Mouse (Mus musculus): ENCODE measurements around the gene Socs4. TPM values are rescaled to one million over a fixed set of nuclear protein-coding genes. Genes with fewer than 3 reads are reported as not detected.
"Not testable (repeated sequence)": the region's sequence is repeated elsewhere in the genome, so short reads cannot be mapped to it uniquely, and the experiment has no call there.

Gene Socs4
- total RNA-seq, 2 experiments from 2014 or later: 11.1 to 11.8 TPM

DNA sequence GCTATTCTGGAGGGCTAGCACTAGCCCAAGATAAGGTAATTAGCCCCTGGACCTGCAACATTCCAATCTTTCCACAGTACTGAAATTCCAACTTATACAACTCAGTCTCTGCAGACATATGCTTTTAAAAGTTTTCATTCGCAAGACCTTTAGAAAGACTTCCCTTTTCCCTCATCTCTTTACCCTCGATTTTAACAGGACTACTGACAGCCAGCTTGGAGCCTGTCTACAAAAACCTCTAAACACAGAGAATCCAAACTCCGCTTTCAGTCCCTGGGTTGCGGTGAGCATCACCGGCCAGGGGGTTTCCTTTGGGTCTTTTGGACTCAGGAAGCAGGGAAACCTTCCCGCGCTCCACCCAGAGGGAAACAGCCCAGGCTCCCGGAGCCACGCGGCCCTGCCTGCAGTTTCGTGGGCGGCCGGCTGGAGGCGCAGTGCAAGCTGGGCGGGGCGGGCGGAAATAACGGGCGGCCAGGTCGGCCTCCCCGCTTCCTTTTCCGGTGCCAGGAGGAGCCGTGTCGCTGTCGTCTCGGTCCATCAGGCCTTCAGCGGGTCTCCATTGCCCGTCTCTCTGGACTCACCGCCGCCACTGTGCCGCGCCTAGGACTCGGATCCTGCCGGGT is 21.2 kb downstream of the Socs4 start, which contains the start of gene Mapk1ip1l:
Gene Mapk1ip1l, plus strand, starts transcription at position 482 of the 623 bp plus-strand sequence.
- H3K4me3 ChIP-seq: peak within 1 kb of the TSS; percentile 98
- peak; percentile 88 to 95 for DNase-seq (ENCODE audit: low spot score in 2 of 2)
- H3K27ac ChIP-seq: peak within 1 kb of the TSS; percentile 99
- peak; percentile 100 for TF ChIP-seq CTCF (conservative IDR thresholded peaks at IDR 0.05)

GRCm38 (mm10) chr14:47298408-47298792 is 21.7 kb downstream of the Socs4 start:
- Histone ChIP-seq H3K4me3 (peak overlapping the region; percentile 98), H3K27ac (peak overlapping the region; percentile 99)
- no peak for TF ChIP-seq CTCF (conservative IDR thresholded peaks at IDR 0.05)
- DNase-seq (ENCODE audit: low spot score in 2 of 2): no peak

- H3K27ac ChIP-seq: peak overlapping the region; percentile 99
- peak overlapping the region; percentile 98 for H3K4me3 ChIP-seq
- TF ChIP-seq CTCF (conservative IDR thresholded peaks at IDR 0.05): no peak
- DNase-seq (ENCODE audit: low spot score in 2 of 2): no peak
Measured at GRCm38 (mm10) chr14:47298819-47299261, 22.1 kb downstream of the Socs4 start.

DNA sequence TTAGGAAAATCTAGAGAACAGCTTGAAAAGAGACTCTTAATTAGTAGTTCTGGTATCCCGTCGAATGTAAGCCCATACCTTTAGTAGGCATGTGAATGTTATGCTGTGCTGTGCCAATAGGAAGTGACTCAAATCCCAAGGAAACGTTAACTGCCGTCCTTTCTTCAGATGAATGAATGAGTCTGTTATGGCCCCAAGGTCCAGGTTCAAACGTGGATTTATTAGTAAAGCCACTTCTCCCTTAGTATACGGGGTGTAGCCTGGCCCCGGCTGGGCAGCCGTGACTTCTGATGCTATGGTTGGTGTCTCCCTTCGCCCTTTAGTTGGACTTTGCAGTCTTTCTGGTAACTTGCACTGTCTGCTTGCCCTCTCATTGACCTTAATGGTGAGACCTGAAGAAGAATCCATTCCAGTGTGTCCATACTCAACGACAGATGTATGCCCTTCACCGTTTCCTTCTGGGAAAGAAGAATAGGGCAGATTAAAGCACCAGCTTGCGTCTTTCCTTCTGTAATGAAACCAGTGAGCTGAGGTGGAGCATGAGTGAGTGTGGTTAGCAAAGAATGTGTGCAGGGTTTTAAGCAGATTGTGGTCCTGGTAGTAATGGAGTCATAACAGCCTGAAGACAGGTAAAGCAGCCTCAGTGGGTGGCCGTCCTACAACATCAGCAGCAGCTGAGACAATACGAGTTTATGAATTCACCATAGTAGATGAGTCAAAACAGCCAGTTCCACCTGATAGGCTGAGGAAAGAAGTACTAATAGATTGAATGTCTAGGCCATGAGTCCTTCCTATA is 26.4 kb downstream of the Socs4 start:
- no peak for DNase-seq (ENCODE audit: low spot score in 2 of 2)
- Histone ChIP-seq H3K27ac (no peak overlapping the region), H3K4me3 (no peak overlapping the region)
- TF ChIP-seq CTCF (conservative IDR thresholded peaks at IDR 0.05): no peak

GRCm38 (mm10) chr14:47304814-47305405 is 28.2 kb downstream of the Socs4 start:
- Histone ChIP-seq H3K27ac (no peak overlapping the region), H3K4me3 (no peak overlapping the region)
- DNase-seq (ENCODE audit: low spot score in 2 of 2): no peak
- no peak for TF ChIP-seq CTCF (conservative IDR thresholded peaks at IDR 0.05)

GRCm38 (mm10) chr14:47305933-47306332 is 29.2 kb downstream of the Socs4 start:
- DNase-seq (ENCODE audit: low spot score in 2 of 2): no peak
- TF ChIP-seq CTCF (conservative IDR thresholded peaks at IDR 0.05): no peak
- Histone ChIP-seq H3K27ac (no peak overlapping the region), H3K4me3 (no peak overlapping the region)

- Histone ChIP-seq H3K4me3 (no peak overlapping the region), H3K27ac (no peak overlapping the region)
- peak in 1 of 2 experiments; percentile 2 for DNase-seq (ENCODE audit: low spot score in 2 of 2)
- TF ChIP-seq CTCF (conservative IDR thresholded peaks at IDR 0.05): no peak
Measured at GRCm38 (mm10) chr14:47307669-47308068, 30.9 kb downstream of the Socs4 start.

DNA sequence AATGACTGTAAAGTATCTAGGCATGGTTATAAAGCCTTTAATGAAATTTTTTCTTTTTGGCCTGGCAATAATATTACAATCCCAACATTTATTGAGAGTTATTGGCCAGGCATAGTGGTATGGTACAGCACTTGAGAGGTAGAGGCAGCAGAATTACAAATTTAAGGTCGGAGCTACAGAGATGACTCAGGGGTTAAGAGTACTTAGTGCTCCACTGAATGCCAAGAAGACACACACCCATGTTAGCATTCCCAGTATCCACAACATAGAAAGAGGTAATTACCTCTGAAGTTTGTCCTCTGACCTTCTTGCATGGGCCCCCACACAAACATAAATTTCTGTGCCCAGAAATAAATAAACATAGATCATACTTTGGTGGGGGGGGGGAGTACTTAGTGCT is 32.3 kb downstream of the Socs4 start:
- Histone ChIP-seq H3K27ac (no peak overlapping the region), H3K4me3 (no peak overlapping the region)
- no peak for DNase-seq (ENCODE audit: low spot score in 2 of 2)
- no peak for TF ChIP-seq CTCF (conservative IDR thresholded peaks at IDR 0.05)

- no peak overlapping the region for H3K4me3 ChIP-seq
- peak in 1 of 2 experiments; percentile 8 for DNase-seq (ENCODE audit: low spot score in 2 of 2)
- no peak for TF ChIP-seq CTCF (conservative IDR thresholded peaks at IDR 0.05)
- H3K27ac ChIP-seq: no peak overlapping the region
Measured at GRCm38 (mm10) chr14:47310342-47311181, 33.8 kb downstream of the Socs4 start.

GRCm38 (mm10) chr14:47319362-47319761 is 42.6 kb downstream of the Socs4 start:
- no peak for DNase-seq (ENCODE audit: low spot score in 2 of 2)
- no peak overlapping the region for H3K4me3 ChIP-seq
- no peak for TF ChIP-seq CTCF (conservative IDR thresholded peaks at IDR 0.05)
- H3K27ac ChIP-seq: no peak overlapping the region

- H3K27ac ChIP-seq; H3K4me3 ChIP-seq; DNase-seq (ENCODE audit: low spot score in 2 of 2): not testable (repeated sequence)
Measured at GRCm38 (mm10) chr14:47321581-47321980, 44.9 kb downstream of the Socs4 start.

GRCm38 (mm10) chr14:47325965-47326761 is 49.4 kb downstream of the Socs4 start:
- peak; percentile 8 to 38 for DNase-seq (ENCODE audit: low spot score in 2 of 2)
- no peak for TF ChIP-seq CTCF (conservative IDR thresholded peaks at IDR 0.05)
- Histone ChIP-seq H3K4me3 (no peak overlapping the region), H3K27ac (no peak overlapping the region; the same call in 1 of the 2 replicates)
